Mouse (Mus musculus) MEL (cell line): Measurements from ENCODE around the gene Ehbp1l1. TPM values are rescaled to one million over a fixed set of nuclear protein-coding genes. Genes with fewer than 3 reads are reported as not detected.
A peak's percentile ranks its signal among the peaks of the same experiment; 100 is the strongest.

Source experiments
- DNase-seq: peaks from one replicate; pipeline ENCODE4 v3.0.0; 2011; ENCODE audit warnings: low read depth, low spot score
- H3K27ac ChIP-seq: 2 replicates; pipeline ENCODE4 v1.5.1; 2012; ENCODE audit warnings: low read depth, mild to moderate bottlenecking, control low read depth, low read length, moderate library complexity; ENCODE audit not compliant: control insufficient read depth
- H3K27me3 ChIP-seq, 2 experiments: fragments of 150-350 bp in 1 of 2; sonication (generic) in 1 of 2; 2 replicates each; pipeline ENCODE4 v1.6.1; 2012; ENCODE audit warnings: low read length in 2 of 2, mild to moderate bottlenecking in 2 of 2, improper control_type of control experiment in 1 of 2, moderate library complexity in 1 of 2; ENCODE audit not compliant: insufficient read depth in 2 of 2, control insufficient read depth in 1 of 2
- H3K36me3 ChIP-seq, 2 experiments: 2 replicates each; pipeline ENCODE4 v1.6.1; 2012 to 2014; ENCODE audit warnings: low read length in 2 of 2, improper control_type of control experiment in 1 of 2, inconsistent platforms in 1 of 2, mild to moderate bottlenecking in 1 of 2; ENCODE audit not compliant: insufficient read depth in 2 of 2, control insufficient read depth in 1 of 2
- H3K4me1 ChIP-seq, 2 experiments: fragments of 150-350 bp in 1 of 2; sonication (generic) in 1 of 2; 2 replicates each; pipeline ENCODE4 v1.6.1; 2012; ENCODE audit warnings: low read length in 2 of 2, improper control_type of control experiment in 1 of 2, mild to moderate bottlenecking in 1 of 2; ENCODE audit not compliant: insufficient read depth in 2 of 2, control insufficient read depth in 1 of 2
- H3K4me3 ChIP-seq, 2 experiments: fragments of 150-350 bp in 1 of 2; sonication (generic) in 1 of 2; 2 replicates each; pipeline ENCODE4 v1.5.1; 2012; ENCODE audit warnings: low read depth in 2 of 2, low read length in 2 of 2, mild to moderate bottlenecking in 2 of 2, moderate library complexity in 2 of 2, control low read depth in 1 of 2, improper control_type of control experiment in 1 of 2; ENCODE audit not compliant: control insufficient read depth in 1 of 2, insufficient read depth in 1 of 2
- H3K79me2 ChIP-seq: 2 replicates; pipeline ENCODE4 v1.6.1; 2012; ENCODE audit warnings: mild to moderate bottlenecking, low read length, moderate library complexity; ENCODE audit not compliant: control insufficient read depth, poor library complexity, insufficient read depth
- H3K9ac ChIP-seq: 2 replicates; pipeline ENCODE4 v1.6.1; 2012; ENCODE audit warnings: low read depth, mild to moderate bottlenecking, control low read depth, low read length, moderate library complexity; ENCODE audit not compliant: control insufficient read depth, poor library complexity, severe bottlenecking
- H3K9me3 ChIP-seq: fragments of 150-350 bp; sonication (generic); replicated peaks from 2 replicates; pipeline ENCODE4 v1.6.1; 2012; ENCODE audit warnings: mild to moderate bottlenecking, low read length, improper control_type of control experiment, moderate library complexity; ENCODE audit not compliant: insufficient read depth
- BHLHE40 ChIP-seq: IDR thresholded peaks from 2 replicates; pipeline ENCODE4 v1.6.1; 2012; ENCODE audit warnings: low read depth, mild to moderate bottlenecking, inconsistent platforms, low read length, improper control_type of control experiment, borderline replicate concordance
- CHD1 ChIP-seq: IDR thresholded peaks from 2 replicates; pipeline ENCODE4 v1.6.1; 2012; ENCODE audit warnings: low read depth, mild to moderate bottlenecking, inconsistent platforms, low read length, improper control_type of control experiment
- CHD2 ChIP-seq: IDR thresholded peaks from 2 replicates; pipeline ENCODE4 v1.6.1; 2011; ENCODE audit warnings: low read length, improper control_type of control experiment
- CTCF ChIP-seq, 3 experiments: IDR thresholded peaks in 2 of 3; conservative IDR thresholded peaks in 1 of 3; 2 replicates each; pipeline ENCODE4 v1.5.1; 2011 to 2012; ENCODE audit warnings: low read length in 3 of 3, low read depth in 2 of 3, mild to moderate bottlenecking in 2 of 3, improper control_type of control experiment in 1 of 3, inconsistent platforms in 1 of 3, mixed read lengths in 1 of 3, moderate library complexity in 1 of 3; ENCODE audit not compliant: control insufficient read depth in 1 of 3, insufficient read depth in 1 of 3, poor library complexity in 1 of 3, severe bottlenecking in 1 of 3
- ELF1 ChIP-seq: IDR thresholded peaks from 2 replicates; pipeline ENCODE4 v1.6.1; 2014; ENCODE audit warnings: low read depth, mild to moderate bottlenecking, inconsistent platforms, low read length, improper control_type of control experiment, moderate library complexity
- HCFC1 ChIP-seq: IDR thresholded peaks from 2 replicates; pipeline ENCODE4 v1.6.1; 2012; ENCODE audit warnings: low read depth, mild to moderate bottlenecking, inconsistent platforms, low read length, improper control_type of control experiment, moderate library complexity
- MAZ ChIP-seq: IDR thresholded peaks from 2 replicates; pipeline ENCODE4 v1.6.1; 2012; ENCODE audit warnings: low read depth, mild to moderate bottlenecking, inconsistent platforms, low read length, improper control_type of control experiment
- MXI1 ChIP-seq: IDR thresholded peaks from 2 replicates; pipeline ENCODE4 v1.6.1; 2011; ENCODE audit warnings: mild to moderate bottlenecking, low read depth, low read length, improper control_type of control experiment
- POLR2A ChIP-seq, 2 experiments: IDR thresholded peaks; 2 replicates each; pipeline ENCODE4 v1.6.1; 2011 to 2012; ENCODE audit warnings: low read length in 2 of 2, mild to moderate bottlenecking in 2 of 2, control low read depth in 1 of 2, improper control_type of control experiment in 1 of 2, low read depth in 1 of 2, moderate library complexity in 1 of 2; ENCODE audit not compliant: control insufficient read depth in 1 of 2, insufficient read depth in 1 of 2, poor library complexity in 1 of 2
- POLR2AphosphoS2 ChIP-seq: IDR thresholded peaks from 2 replicates; pipeline ENCODE4 v1.6.1; 2011; ENCODE audit warnings: low read length, improper control_type of control experiment
- RAD21 ChIP-seq: IDR thresholded peaks from 2 replicates; pipeline ENCODE4 v1.6.1; 2011; ENCODE audit warnings: mild to moderate bottlenecking, low read depth, low read length, improper control_type of control experiment
- SIN3A ChIP-seq: IDR thresholded peaks from 2 replicates; pipeline ENCODE4 v1.6.1; 2012; ENCODE audit warnings: low read length, improper control_type of control experiment, inconsistent platforms
- SMC3 ChIP-seq: IDR thresholded peaks from 2 replicates; pipeline ENCODE4 v1.6.1; 2011; ENCODE audit warnings: low read depth, low read length, improper control_type of control experiment
- TAL1 ChIP-seq: IDR thresholded peaks from 2 replicates; pipeline ENCODE4 v1.6.1; 2012; ENCODE audit warnings: mild to moderate bottlenecking, inconsistent platforms, low read length, moderate library complexity, mixed read lengths
- TBP ChIP-seq: IDR thresholded peaks from 2 replicates; pipeline ENCODE4 v1.8.0; 2011; ENCODE audit warnings: low read depth, low read length, improper control_type of control experiment
- TCF12 ChIP-seq: IDR thresholded peaks from 2 replicates; pipeline ENCODE4 v1.6.1; 2014; ENCODE audit warnings: low read depth, mild to moderate bottlenecking, inconsistent platforms, low read length, improper control_type of control experiment, moderate library complexity
- ZC3H11A ChIP-seq: IDR thresholded peaks from 2 replicates; pipeline ENCODE4 v1.6.1; 2012; ENCODE audit warnings: low read depth, mild to moderate bottlenecking, inconsistent platforms, low read length, improper control_type of control experiment
- ZMIZ1 ChIP-seq: IDR thresholded peaks from 2 replicates; pipeline ENCODE4 v1.6.1; 2012; ENCODE audit warnings: low read depth, mild to moderate bottlenecking, inconsistent platforms, low read length, improper control_type of control experiment, moderate library complexity
- polyA plus RNA-seq, 2 experiments: library from polyadenylated mRNA; stranded (reverse) in 1 of 2; unstranded in 1 of 2; fragments of >175 nt in 1 of 2; fragments of >200 nt in 1 of 2; gene quantifications; 2 replicates each; pipeline versions ENCODE4 v1.2.1 to v1.2.4; 2012; ENCODE audit warnings: low replicate concordance in 2 of 2, low read depth in 1 of 2; ENCODE audit not compliant: insufficient read length in 2 of 2, insufficient read depth in 1 of 2, missing spikeins in 1 of 2
- total RNA-seq: library from RNA; depleted of rRNA; stranded (reverse); fragments of 300-350 nt; gene quantifications from 2 replicates; pipeline ENCODE4 v1.2.3, GENCODE M21; 2012

Ehbp1l1 gene
- total and polyA plus RNA-seq, 3 experiments, result 63.2 to 113 (median 77.3) TPM

DNA sequence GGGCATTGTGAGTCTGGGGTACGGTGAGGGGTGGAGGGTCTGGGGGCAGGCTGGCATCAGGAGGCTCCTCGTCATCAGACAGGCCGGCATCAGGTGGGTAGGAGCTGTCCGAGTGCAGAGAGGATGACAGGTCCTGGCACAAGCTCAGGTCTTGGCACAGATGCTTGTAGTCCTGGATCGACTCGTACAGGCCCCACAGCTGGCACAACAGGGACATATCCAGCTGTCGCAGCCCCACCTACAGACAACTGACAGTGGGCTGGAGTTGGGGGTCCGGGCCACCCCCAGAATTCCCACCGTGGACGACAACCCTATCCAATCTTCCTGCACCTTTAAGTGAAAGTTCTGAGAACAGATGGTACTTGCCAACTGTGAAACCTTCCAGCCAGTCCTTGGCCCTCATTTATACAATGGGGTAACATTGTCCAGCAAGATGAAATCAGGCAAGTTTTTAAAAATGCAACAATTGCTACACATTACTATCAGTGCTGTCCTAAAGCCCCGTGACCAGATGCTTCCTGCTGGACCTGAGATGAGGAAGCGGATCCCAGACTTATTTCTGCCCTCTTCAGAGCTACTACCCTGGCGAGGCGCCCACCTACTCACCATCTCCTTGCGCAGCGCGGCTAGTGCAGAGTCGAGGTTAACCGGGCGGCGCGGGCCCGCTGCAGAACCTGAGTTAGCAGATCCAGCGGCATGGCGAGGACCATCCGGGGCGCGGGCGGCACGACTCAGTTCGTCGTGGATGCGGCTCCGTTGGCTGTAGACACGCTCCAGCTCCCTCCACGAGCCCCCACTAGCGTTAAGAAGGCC is 2.7 kb upstream of the Ehbp1l1 start:
- Histone ChIP-seq H3K36me3 (peaks cover 0 to 22% of the 10 kb centered on the region in 2 experiments; a peak in 2 of 4 replicates), H3K79me2 (peaks cover 51% of the 10 kb centered on the region), H3K27ac (peak overlapping the region; percentile 95), H3K4me3 (peak overlapping the region; percentile 68 to 74), H3K4me1 (peaks cover 3 to 41% of the 10 kb centered on the region in 2 experiments; a peak in 3 of 4 replicates), H3K9ac (peak overlapping the region; percentile 85), H3K9me3 (no peaks in the 10 kb centered on the region), H3K27me3 (no peaks in the 10 kb centered on the region)
- TF ChIP-seq ZC3H11A (no peak), TAL1 (peak; percentile 42), ZMIZ1 (no peak), MXI1 (peak; percentile 13; the same call in 1 of the 2 replicates), POLR2AphosphoS2 (no peak), CHD2 (no peak; the same call in 1 of the 2 replicates)
- DNase-seq, result peak; percentile 69

DNA sequence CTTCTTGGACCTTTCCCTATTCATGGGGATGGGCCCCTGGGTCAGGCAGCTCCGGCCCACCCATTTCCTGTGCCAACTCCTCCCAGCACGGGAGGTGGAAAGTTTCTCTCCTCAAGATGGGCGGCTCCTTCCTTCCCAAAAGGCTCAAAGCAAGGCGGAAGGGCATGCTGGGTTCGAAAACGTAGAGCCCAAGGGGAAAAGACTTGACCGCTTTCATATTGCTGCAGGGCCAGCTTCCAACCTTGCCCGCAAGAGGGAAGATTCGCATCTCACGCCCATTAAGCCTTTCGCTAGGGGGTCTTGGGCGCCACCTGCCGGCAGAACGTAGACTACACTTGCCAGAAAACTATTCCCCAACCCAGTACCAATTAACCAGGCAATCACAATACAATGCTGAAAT is 1.6 kb upstream of the Ehbp1l1 start:
- Histone ChIP-seq H3K79me2 (peaks cover 56% of the 10 kb centered on the region), H3K27ac (peak overlapping the region; percentile 95), H3K9me3 (no peaks in the 10 kb centered on the region)
- TF ChIP-seq MXI1 (peak; percentile 73), CTCF (IDR thresholded peaks at IDR 0.05 in 2 of 3, conservative IDR thresholded peaks at IDR 0.05 in 1 of 3; ENCODE audit: control insufficient read depth in 1 of 3, insufficient read depth in 1 of 3, low read depth in 2 of 3, low read length in 3 of 3, poor library complexity in 1 of 3, severe bottlenecking in 1 of 3) (peak; percentile 92 to 96 (median 93)), POLR2A (IDR thresholded peaks at IDR 0.05; ENCODE audit: control insufficient read depth in 1 of 2, insufficient read depth in 1 of 2, low read depth in 1 of 2, low read length in 2 of 2, poor library complexity in 1 of 2) (no peak), ZC3H11A (peak; percentile 59), BHLHE40 (no peak), MAZ (peak; percentile 19; the same call in 1 of the 2 replicates), TCF12 (0 out of 2 replicates have a peak, but pooled peaks have one; percentile 9), RAD21 (peak; percentile 76), SIN3A (peak; percentile 88), SMC3 (peak; percentile 89), TBP (peak; percentile 52; the same call in 1 of the 2 replicates), ELF1 (peak; percentile 31; the same call in 1 of the 2 replicates), HCFC1 (peak; percentile 65), CHD1 (no peak)
- TF ChIP-seq, all 39 proteins: peak for 11
- Histone ChIP-seq H3K4me3 (peak overlapping the region; percentile 51 to 68), H3K9ac (peak overlapping the region; percentile 85), H3K36me3 (peaks cover 0 to 29% of the 10 kb centered on the region in 2 experiments; a peak in 2 of 4 replicates), H3K27me3 (no peaks in the 10 kb centered on the region), H3K4me1 (peaks cover 3 to 46% of the 10 kb centered on the region in 2 experiments; a peak in 3 of 4 replicates)
- peak; percentile 88 for DNase-seq
